Mouse (Mus musculus): ENCODE results near the gene P2rx1.

Gene P2rx1

DNA sequence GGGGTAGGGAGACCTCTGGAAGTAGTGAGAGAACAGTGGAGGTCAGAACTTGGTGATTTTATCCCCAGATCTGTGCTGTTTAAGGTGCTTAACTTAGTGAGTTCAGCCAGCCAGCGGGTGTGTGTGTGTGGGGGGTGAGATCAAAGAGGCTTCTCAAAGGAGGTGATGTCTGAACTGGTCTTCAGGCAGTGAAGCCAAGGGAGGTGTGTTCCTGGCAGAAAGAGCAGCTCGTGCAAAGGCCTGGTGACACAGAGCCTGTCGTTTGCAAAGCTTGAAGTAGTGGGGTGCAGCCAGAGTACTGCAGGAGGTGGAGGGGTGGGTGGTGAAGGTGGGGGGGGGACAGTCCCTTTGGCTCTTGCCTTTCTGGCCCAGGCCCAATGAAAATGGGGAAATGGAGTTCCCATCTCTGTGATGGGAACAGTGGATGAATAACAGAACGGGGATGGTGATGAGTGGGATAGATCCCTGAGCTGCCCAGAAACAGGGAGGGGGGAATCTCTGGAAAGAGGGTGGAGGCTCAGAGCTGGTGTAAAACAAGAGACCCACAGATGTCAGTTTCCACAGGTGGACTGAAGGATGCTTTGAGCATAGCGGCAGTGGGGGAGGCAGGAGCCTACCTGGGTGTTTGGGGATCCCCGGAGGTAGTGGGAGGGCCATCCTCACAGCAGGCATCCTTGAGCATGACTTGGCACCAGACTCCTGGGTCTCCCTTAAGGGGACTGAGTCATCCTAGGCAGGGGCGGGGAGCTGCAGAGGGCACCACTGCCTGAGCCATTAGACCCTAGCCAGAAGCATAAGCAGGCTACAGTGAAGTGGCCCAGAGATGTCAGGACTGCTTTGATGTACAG is 22.3 kb downstream of the P2rx1 start:
- no peak for ATAC-seq (ENCODE audit: low TSS enrichment)

DNA sequence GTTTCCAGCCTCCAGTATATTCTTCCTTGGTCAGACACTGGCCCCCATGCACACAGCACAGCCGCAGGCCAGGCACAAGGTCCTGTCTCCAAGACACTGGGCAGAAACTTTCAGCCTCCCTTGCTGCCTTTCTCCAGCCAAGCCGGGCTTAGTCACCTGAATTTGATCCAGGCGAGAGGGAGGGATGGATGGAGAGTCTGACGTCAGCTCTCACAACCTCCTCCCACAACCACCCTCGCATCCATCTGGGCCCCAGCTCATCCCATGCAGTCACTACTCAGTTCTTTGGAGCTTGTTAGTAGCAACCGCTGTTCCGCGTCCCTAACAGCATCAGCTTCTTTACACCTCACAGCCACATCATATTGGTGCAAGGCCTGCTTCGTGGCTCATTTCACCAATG is 24.2 kb downstream of the P2rx1 start:
- ATAC-seq (ENCODE audit: low TSS enrichment), result peak; percentile 53

DNA sequence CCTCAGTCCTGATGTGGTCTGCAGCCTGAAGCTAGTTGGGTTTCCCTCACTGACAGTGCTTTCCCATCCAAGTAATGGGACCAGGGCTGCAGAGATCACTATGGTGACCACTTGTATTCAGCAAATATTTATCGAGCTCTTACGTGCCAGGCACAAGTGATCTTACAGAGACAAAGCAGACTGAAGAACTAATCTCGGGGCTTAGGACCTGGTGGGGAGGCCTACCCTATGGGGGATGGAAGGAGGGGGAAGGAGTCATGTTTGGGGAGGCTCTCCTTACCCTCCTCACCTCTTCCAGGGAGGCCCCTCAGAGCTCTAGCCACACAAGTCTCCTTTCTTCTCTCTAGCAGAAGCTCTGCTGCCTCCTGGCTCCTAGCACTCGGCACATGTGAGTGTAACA is 24.9 kb downstream of the P2rx1 start:
- no peak for ATAC-seq (ENCODE audit: low TSS enrichment)

DNA sequence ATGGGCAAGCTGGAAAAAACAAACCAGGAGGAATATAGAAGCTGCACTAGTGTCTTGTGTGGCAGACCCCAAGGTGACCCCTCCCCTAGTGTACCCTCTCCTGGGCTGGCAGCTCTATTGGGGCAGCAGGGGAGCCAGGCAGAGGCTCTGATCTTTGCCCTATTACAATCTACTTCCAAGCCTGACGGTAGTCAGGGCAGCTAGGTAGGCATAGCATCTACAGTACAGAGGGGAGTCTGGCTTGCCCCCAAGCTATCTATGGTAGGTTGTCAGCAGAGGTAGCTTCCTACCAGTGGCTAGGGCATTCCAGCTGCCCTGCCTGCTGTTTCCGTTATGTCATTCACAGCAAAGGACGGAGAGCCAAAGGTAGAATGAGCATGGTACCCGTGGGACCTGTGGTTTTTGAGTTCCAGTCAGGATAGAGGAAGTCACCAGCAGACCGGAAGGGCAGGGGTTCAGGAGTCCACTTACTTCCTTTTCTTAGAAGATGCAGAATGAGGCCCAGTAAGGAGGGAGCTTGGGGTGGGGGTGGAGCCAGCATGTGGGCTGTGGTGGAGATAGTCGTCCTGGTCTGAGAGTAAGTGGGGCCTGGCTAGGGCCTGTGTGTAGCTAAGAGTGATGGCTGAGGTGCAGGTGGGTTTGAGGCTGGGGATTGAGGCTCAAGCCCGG is 25.5 kb downstream of the P2rx1 start:
- no peak for ATAC-seq (ENCODE audit: low TSS enrichment)

DNA sequence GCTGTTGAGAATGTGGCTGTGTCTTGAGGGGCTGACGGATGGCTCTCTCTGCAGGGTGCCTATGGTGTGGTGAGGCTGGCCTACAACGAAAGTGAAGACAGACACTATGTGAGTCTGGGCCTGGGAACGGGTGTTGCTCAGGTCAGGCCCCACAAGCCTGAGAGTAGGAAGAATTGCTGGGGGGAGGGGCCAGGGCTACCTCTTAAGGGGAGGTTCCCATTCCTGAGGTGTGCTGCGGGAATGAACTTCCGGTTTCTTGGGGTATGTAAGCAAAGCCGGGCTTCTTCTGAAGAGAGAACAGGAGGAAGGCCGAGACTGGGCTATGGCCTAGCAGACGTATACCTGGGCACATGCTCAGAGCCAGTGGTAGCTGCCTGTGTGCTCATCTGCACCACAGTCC is 28.1 kb downstream of the P2rx1 start:
- ATAC-seq (ENCODE audit: low TSS enrichment), result no peak

DNA sequence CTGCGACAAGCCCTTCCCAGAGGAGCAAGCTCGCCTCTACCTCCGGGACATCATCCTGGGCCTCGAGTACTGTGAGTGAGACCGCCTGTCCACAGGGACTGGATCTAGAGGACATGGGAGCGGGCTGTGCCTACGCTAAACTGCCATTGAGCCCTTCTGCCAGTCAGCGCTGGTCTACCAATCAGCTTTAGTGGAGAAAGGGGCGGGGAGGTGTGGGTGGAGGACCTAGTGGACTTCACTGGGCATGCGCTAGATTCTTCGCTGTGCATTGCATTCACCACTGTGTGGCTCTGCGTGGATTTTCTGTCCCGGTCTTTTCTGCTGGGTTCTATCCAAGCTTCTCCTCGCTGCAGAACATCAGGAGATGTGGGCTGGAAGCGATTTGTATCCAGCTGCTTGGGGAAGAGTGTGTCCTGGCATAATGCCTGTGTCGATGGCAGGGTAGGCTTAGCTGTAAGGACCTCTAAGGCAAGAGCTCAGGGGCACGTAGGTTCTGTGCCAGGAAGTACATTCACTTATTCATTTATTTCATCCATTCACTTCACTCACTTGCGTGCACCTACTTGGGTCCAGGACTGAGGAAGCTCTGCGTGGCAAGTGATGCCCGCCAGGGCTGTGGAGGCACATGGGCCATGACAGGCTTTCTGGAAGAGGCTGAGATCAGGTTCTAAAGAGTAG is 32.1 kb downstream of the P2rx1 start:
- peak; percentile 95 for ATAC-seq (ENCODE audit: low TSS enrichment)

DNA sequence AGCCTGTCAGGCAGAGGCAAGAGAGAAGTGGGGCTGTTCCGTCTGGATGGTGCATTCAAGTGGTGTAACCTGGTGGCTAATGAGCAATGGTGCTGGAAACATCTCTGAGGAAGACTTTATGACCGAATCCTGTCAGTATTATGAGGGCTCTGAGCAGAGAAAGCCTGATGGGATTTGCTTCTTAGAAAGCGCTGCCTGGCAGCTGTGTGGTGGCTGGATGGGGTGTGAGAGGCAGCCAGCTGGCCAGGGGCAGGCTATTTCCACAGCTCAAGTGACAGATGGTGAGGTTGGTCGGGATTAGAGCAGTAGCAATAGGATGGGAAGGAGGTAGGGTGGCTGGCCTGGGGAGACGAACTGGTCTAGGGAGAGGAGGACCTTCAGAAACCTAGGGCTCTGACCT is 32.6 kb downstream of the P2rx1 start:
- ATAC-seq (ENCODE audit: low TSS enrichment), result no peak

DNA sequence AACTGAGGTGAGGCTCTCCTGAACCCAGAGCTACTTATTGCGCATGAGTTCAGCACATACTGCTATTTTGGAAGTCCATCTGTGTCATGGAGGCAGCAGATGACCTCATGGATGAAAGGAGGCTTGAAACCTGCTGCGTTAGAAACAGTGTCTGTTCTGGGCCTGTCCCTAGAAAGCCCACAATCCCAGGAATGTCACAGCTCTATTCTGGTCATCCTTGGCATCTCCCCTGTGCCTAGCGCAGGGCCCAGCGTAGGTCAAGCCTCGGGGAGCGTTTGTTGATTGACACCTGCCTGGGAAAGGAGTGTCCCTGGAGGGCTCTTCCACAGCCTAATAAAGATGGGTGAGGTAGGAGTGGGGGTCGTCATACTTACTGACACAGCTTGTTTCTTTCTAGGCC is 37.2 kb downstream of the P2rx1 start:
- no peak for ATAC-seq (ENCODE audit: low TSS enrichment)

DNA sequence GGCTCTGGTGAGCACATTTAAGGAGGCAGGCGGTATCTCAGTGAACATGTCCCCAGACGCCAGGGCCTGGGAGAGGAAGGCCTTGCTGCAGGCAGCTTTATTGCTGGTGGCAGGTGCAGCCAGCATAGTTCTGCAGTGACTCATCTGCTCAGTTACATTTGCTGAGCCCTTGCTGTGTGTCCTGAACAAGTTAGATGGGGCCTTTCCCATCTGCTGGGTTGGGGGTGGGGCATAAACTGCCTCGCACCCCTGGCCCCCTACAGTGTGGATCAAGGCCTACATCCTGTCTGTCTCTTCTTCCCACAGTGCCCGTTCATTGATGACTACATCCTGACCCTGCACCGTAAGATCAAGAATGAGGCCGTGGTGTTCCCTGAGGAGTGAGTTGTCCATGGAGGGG is 38.0 kb downstream of the P2rx1 start:
- ATAC-seq (ENCODE audit: low TSS enrichment), result no peak; the same call in 1 of the 2 replicates

DNA sequence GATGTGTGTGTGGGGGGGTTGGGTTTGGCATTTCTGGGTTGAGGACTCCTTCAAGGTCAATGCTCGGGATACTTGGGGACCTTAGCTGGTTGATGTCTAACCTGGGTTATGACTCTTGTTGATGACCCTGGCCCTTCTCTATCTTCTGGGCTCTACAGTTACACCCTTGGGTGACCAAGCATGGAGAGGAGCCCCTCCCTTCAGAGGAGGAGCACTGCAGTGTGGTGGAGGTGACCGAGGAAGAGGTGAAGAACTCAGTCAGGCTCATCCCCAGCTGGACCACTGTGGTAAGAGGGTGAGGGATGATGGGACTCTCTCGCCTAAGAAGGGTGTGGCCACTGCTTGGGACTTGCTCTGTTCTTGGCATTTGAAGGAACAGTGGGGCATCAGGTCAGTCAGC is 38.8 kb downstream of the P2rx1 start:
- ATAC-seq (ENCODE audit: low TSS enrichment), result no peak

DNA sequence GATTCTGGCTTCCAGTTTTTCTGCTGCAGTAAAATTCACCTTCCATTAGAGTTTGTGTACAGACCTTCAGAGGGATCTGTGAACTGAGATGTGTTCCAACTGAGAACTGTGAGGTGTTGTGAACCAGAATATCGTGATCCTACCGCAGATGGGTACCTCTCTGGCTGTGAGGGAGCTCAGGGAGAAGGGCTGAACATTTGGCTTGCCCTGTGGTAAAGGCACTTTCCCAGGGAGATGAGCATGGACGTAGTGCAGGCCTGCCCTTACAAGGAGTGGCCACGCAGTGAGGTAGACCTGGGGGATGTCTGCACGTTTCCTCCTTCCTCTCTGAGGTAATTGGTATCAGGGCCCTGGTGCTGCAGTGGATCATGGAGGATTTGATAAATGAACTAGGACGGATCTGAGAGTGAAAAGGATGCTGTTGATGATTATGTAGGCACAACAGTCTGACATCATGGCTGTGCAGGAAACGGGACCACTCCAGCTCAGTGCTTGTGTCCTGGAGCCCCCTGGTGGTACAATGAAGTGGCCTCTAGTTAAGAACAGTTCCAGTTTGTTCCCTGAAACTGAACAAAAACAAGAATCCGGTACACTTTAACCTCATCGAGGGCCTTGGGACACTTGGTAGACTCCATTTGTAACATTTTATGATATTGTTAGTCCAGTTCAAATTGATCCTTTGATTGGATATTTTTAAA is 40.3 kb downstream of the P2rx1 start:
- ATAC-seq (ENCODE audit: low TSS enrichment), result peak; percentile 62; the same call in 1 of the 2 replicates

DNA sequence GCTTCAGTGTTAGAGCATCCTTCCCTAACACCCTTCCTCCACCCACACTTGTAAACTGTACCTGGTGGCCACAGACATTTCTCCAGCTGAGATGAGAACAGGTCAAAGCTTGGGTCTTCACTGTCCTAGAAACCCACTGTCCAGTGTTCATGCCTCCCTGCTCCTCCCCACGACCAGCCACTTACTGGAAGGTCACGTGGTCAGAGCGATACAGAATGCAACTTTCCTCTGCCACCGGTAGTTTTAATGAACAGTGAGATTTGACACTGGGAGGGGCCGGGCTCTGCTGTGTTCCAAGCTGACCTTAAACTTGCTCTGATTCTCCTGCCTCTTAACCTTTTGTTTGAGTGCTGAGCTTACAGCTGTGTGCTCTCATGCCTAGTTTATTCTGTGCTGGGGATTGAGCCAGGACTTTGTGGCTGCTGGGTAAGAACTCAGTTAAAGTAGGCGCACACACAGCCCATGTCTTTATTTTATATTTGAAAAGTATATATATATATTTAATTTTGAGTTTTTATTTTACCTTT is 45.4 kb downstream of the P2rx1 start:
- ATAC-seq (ENCODE audit: low TSS enrichment), result no peak

DNA sequence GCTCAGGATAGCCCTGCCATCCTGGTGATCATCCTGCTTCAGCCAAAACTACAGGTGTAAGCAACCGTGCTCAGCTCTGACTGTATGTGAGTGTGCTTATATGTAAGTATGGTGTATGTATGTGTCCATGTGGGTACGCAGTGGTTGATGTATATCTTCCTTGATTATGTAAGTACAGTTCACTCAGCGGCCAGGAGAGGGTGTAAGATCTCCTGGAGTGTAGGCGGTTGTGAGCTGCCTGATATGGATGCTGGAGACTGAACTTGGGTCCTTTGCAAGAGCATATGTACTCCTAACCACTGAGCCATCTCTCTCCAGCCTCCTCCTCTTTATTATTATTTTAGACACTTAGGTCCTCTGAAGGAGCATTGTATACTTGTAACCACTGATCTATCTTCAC is 45.9 kb downstream of the P2rx1 start:
- no peak for ATAC-seq (ENCODE audit: low TSS enrichment)

DNA sequence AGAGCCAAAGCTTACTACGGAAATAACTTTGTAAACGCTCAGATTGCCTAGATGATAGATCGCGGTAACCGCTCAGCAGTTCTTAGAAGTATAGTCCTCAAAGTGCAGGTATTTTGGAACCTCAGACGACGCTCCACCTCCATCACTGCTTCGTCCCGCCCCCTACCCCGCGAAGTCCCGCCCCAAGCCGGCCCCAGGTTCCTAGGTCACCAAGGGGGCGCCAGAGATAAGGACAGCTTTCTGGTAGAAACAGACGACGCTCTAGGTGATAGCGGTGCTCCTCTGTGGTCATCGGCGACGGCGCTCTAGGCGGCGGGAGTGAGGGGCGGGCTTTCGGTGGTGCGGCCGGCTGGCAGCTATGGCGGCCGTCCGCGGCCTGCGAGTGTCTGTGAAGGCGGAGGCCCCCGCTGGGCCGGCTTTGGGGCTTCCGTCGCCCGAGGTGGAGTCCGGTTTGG is 48.7 kb downstream of the P2rx1 start, which contains the start of gene Ncbp3:
Gene Ncbp3, plus strand, starts transcription at position 242 of the 455 bp plus-strand sequence.
- ATAC-seq (ENCODE audit: low TSS enrichment), result peak; percentile 93

DNA sequence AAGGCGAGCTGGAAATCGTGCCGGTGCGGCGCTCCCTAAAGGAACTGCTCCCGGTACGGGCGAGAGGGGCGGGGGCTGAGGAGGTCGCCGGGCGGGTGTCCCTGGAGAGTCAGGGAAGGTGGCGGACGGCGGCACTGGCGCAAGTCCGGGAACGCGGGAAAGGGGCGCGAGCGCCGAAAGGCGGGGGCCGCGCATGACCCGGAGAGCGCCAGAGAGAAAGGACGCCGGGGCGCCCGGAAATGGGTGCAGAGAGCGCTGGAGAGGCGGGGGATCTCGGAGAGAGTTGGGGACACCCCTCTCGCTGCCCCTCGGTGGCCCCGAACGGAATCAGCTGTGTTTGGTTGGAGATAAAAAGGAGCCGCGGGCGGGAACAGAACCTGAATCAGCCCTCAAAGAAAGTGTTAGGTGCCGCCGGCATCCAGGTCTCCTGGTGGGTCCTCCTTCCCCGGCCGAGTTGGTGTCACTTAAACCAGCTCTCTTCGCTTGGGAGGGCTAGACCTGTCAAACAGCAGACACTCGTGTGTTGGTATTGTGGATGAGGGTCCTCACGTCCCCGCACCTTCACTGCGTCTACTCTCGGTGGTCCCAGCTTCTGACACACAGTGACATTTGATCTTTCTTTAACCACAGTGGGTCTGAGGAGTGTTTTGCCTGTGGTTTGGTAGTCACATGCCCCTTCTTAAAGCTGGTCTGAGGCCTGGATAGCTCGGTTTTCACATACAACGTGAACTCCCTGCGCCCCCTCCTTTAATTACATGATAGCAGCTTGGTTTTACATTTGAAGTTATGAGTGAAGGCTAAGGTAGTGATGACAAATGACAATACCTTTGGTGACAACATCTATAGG is 49.4 kb downstream of the P2rx1 start:
- ATAC-seq (ENCODE audit: low TSS enrichment), result peak; percentile 22

DNA sequence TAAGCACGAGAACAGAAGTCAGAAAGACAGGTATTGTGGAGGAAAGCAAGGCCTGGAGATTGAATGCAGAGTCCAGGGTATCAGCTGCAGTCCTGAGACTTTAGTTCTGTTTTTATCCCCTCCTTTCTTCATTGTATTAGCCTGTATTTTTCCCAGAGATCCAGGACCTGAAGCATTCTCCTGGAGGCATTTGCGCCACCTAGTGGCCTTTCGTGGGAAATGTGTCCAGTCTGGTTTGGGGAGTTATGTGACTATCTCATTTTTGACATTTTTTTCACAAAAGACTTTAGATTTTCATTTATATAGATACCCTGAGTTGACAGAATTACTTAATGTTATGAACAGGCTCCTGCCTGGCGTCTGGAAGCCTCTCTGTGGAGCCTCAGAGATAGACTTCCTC is 50.4 kb downstream of the P2rx1 start:
- peak; percentile 38; the same call in 1 of the 2 replicates for ATAC-seq (ENCODE audit: low TSS enrichment)

DNA sequence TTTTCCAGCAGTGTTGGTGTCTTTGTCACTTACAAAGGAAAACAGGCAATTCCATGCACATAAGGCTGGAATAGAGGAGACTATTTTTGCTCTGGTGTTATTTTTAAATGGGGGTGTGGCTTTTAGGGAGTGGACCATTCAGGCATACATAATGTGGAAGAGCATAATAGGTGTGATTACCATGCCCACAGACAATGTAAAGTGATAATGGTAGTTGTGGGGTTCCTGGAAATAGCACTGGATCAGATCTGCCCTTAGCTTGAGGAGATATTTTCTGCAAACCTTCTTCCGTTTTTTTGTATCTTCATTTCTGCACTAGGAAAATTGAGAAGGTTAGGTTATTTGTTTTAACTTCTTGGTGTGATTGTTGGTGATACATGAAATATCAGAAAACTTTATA is 53.9 kb downstream of the P2rx1 start:
- no peak for ATAC-seq (ENCODE audit: low TSS enrichment)

DNA sequence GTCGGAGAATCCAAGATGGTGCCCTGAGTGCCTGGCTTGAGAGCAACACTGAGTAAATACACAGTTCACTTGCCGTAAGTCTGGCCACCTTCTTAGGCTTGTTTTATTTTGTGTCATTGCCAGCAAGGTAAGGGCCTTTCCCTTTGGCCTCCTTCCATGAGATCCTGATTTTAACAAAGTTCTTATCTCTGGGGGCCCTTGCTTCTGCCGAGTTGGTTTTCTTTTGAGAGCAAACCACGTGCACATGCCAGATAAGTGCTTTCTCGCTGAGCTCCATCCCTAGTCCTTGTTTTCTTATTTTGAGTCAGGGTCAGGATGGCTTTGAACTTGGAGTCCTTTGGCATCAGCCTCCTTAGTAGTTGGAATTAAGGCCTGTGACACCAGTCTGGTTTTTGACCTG is 58.8 kb downstream of the P2rx1 start:
- ATAC-seq (ENCODE audit: low TSS enrichment), result no peak

DNA sequence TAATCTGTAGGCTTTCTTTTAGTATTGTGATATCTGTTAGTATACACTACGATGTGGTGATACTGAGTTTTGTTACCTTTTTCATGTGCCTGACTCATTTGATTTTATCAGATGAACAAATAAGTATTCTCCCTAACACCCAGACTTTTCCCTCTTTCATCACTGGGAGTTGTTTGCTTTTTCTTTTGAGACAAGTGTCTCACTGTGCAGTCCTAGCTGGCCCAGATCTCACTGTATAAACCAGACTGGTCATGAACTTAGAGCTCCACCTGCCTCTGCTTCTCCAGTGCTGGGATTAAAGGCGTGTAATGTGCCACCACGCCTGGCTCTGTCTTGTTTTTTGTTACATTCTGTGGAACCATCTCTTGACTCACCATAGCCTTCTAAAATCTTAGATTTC is 60.7 kb downstream of the P2rx1 start:
- no peak for ATAC-seq (ENCODE audit: low TSS enrichment)

DNA sequence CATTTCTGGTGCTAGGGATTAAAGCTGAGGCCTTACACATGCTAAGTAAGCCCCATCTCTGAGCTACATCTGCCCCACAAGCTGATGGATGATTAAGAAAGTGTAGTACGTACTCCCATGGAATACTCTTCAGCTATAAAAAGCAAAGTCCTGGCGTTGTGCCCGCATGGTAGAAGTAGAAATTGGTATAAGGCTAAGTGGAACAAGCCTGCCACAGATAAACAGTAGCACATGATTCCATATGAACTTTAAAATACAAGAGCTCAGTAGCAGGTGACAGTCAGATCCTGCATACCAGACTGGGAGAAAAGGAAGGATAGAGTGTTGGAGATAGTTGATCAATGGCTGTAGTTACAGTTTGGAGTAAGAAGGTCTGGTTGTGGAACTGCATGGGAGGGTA is 62.5 kb downstream of the P2rx1 start:
- ATAC-seq (ENCODE audit: low TSS enrichment), result no peak
